Mouse (Mus musculus): ENCODE measurements around the gene Fgfr2. TPM values are rescaled to one million over a fixed set of nuclear protein-coding genes. Genes with fewer than 3 reads are reported as not detected.

Gene Fgfr2
- polyA plus RNA-seq, 1 experiment: 0.17 TPM

GRCm38 (mm10) chr7:130219844-130220243 is 2903.3 kb downstream of the Fgfr2 start:
- no peak overlapping the region for H3K4me3 ChIP-seq
- H3K36me3 ChIP-seq (ENCODE audit: control insufficient read depth, insufficient read depth): no peaks in the 10 kb centered on the region
- no peak overlapping the region for H3K4me2 ChIP-seq (ENCODE audit: low read depth)
- H3K27me3 ChIP-seq (ENCODE audit: control insufficient read depth, insufficient read depth, insufficient read length): no peaks in the 10 kb centered on the region
- no peak for TF ChIP-seq MYOG (IDR thresholded peaks at IDR 0.05; ENCODE audit: control insufficient read depth in 1 of 3, insufficient read depth in 1 of 3, insufficient read length in 2 of 3, low read depth in 2 of 3)
- TF ChIP-seq MAX (IDR thresholded peaks at IDR 0.05; ENCODE audit: low read depth): no peak
- no peak for TF ChIP-seq REST (IDR thresholded peaks at IDR 0.05; ENCODE audit: insufficient read depth, insufficient read length)
- no peak for TF ChIP-seq E2F4 (IDR thresholded peaks at IDR 0.05; ENCODE audit: insufficient read depth)
- no peak for TF ChIP-seq POLR2A (IDR thresholded peaks at IDR 0.05; ENCODE audit: insufficient read length, low read depth)
- no peak for TF ChIP-seq TCF12 (IDR thresholded peaks at IDR 0.05; ENCODE audit: insufficient read depth, poor library complexity, severe bottlenecking)
- TF ChIP-seq TCF3 (IDR thresholded peaks at IDR 0.05; ENCODE audit: insufficient read length, low read depth): no peak
- TF ChIP-seq POLR2AphosphoS2 (IDR thresholded peaks at IDR 0.05; ENCODE audit: insufficient read length, low read depth): no peak
- H3ac ChIP-seq (ENCODE audit: control insufficient read depth, insufficient read length): no peak overlapping the region
- no peaks in the 10 kb centered on the region for H3K79me2 ChIP-seq (ENCODE audit: control insufficient read depth, insufficient read depth)

- Histone ChIP-seq H3K4me3 (no peak overlapping the region), H3ac (ENCODE audit: control insufficient read depth, insufficient read length) (no peak overlapping the region), H3K4me2 (ENCODE audit: low read depth) (no peak overlapping the region), H3K36me3 (ENCODE audit: control insufficient read depth, insufficient read depth) (no peaks in the 10 kb centered on the region), H3K27me3 (ENCODE audit: control insufficient read depth, insufficient read depth, insufficient read length) (no peaks in the 10 kb centered on the region), H3K79me2 (ENCODE audit: control insufficient read depth, insufficient read depth) (no peaks in the 10 kb centered on the region)
- TF ChIP-seq TCF12 (IDR thresholded peaks at IDR 0.05; ENCODE audit: insufficient read depth, poor library complexity, severe bottlenecking) (no peak), POLR2AphosphoS2 (IDR thresholded peaks at IDR 0.05; ENCODE audit: insufficient read length, low read depth) (no peak), CEBPB (IDR thresholded peaks at IDR 0.05; ENCODE audit: insufficient read depth, poor library complexity, severe bottlenecking) (no peak), REST (IDR thresholded peaks at IDR 0.05; ENCODE audit: insufficient read depth, insufficient read length) (no peak), POLR2A (IDR thresholded peaks at IDR 0.05; ENCODE audit: insufficient read length, low read depth) (no peak), SRF (IDR thresholded peaks at IDR 0.05; ENCODE audit: control insufficient read depth, insufficient read length, low read depth) (no peak), TCF3 (IDR thresholded peaks at IDR 0.05; ENCODE audit: insufficient read length, low read depth) (no peak), MYOG (IDR thresholded peaks at IDR 0.05; ENCODE audit: control insufficient read depth in 1 of 3, insufficient read depth in 1 of 3, insufficient read length in 2 of 3, low read depth in 2 of 3) (no peak), E2F4 (IDR thresholded peaks at IDR 0.05; ENCODE audit: insufficient read depth) (no peak), MAX (IDR thresholded peaks at IDR 0.05; ENCODE audit: low read depth) (no peak), MYOD1 (IDR thresholded peaks at IDR 0.05; ENCODE audit: control insufficient read depth in 1 of 3, insufficient read length in 2 of 3, low read depth in 2 of 3) (no peak), USF1 (IDR thresholded peaks at IDR 0.05; ENCODE audit: low read depth) (no peak)
Observed at GRCm38 (mm10) chr7:130216272-130216671, 2906.9 kb downstream of the Fgfr2 start.

GRCm38 (mm10) chr7:130215348-130216252 is 2907.6 kb downstream of the Fgfr2 start:
- Histone ChIP-seq H3K4me3 (no peak overlapping the region), H3K27me3 (ENCODE audit: control insufficient read depth, insufficient read depth, insufficient read length) (no peaks in the 10 kb centered on the region), H3K36me3 (ENCODE audit: control insufficient read depth, insufficient read depth) (no peaks in the 10 kb centered on the region), H3K79me2 (ENCODE audit: control insufficient read depth, insufficient read depth) (no peaks in the 10 kb centered on the region), H3ac (ENCODE audit: control insufficient read depth, insufficient read length) (no peak overlapping the region), H3K4me2 (ENCODE audit: low read depth) (no peak overlapping the region)
- TF ChIP-seq POLR2A (IDR thresholded peaks at IDR 0.05; ENCODE audit: insufficient read length, low read depth) (no peak), USF1 (IDR thresholded peaks at IDR 0.05; ENCODE audit: low read depth) (no peak), E2F4 (IDR thresholded peaks at IDR 0.05; ENCODE audit: insufficient read depth) (no peak), CEBPB (IDR thresholded peaks at IDR 0.05; ENCODE audit: insufficient read depth, poor library complexity, severe bottlenecking) (no peak), MAX (IDR thresholded peaks at IDR 0.05; ENCODE audit: low read depth) (no peak), MYOG (IDR thresholded peaks at IDR 0.05; ENCODE audit: control insufficient read depth in 1 of 3, insufficient read depth in 1 of 3, insufficient read length in 2 of 3, low read depth in 2 of 3) (no peak), TCF3 (IDR thresholded peaks at IDR 0.05; ENCODE audit: insufficient read length, low read depth) (no peak), TCF12 (IDR thresholded peaks at IDR 0.05; ENCODE audit: insufficient read depth, poor library complexity, severe bottlenecking) (no peak), REST (IDR thresholded peaks at IDR 0.05; ENCODE audit: insufficient read depth, insufficient read length) (no peak)

GRCm38 (mm10) chr7:130213156-130213555 is 2910.0 kb downstream of the Fgfr2 start:
- H3K27me3 ChIP-seq (ENCODE audit: control insufficient read depth, insufficient read depth, insufficient read length): no peaks in the 10 kb centered on the region
- H3ac ChIP-seq (ENCODE audit: control insufficient read depth, insufficient read length): no peak overlapping the region
- no peak overlapping the region for H3K4me3 ChIP-seq
- no peak overlapping the region for H3K4me2 ChIP-seq (ENCODE audit: low read depth)
- no peaks in the 10 kb centered on the region for H3K36me3 ChIP-seq (ENCODE audit: control insufficient read depth, insufficient read depth)
- TF ChIP-seq CEBPB (IDR thresholded peaks at IDR 0.05; ENCODE audit: insufficient read depth, poor library complexity, severe bottlenecking): no peak
- no peak for TF ChIP-seq SRF (IDR thresholded peaks at IDR 0.05; ENCODE audit: control insufficient read depth, insufficient read length, low read depth)
- TF ChIP-seq USF1 (IDR thresholded peaks at IDR 0.05; ENCODE audit: low read depth): no peak
- no peak for TF ChIP-seq REST (IDR thresholded peaks at IDR 0.05; ENCODE audit: insufficient read depth, insufficient read length)
- no peak for TF ChIP-seq TCF3 (IDR thresholded peaks at IDR 0.05; ENCODE audit: insufficient read length, low read depth)
- no peak for TF ChIP-seq E2F4 (IDR thresholded peaks at IDR 0.05; ENCODE audit: insufficient read depth)
- TF ChIP-seq MAX (IDR thresholded peaks at IDR 0.05; ENCODE audit: low read depth): no peak
- TF ChIP-seq TCF12 (IDR thresholded peaks at IDR 0.05; ENCODE audit: insufficient read depth, poor library complexity, severe bottlenecking): no peak
- no peak for TF ChIP-seq MYOD1 (IDR thresholded peaks at IDR 0.05; ENCODE audit: control insufficient read depth in 1 of 3, insufficient read length in 2 of 3, low read depth in 2 of 3)
- no peak for TF ChIP-seq POLR2A (IDR thresholded peaks at IDR 0.05; ENCODE audit: insufficient read length, low read depth)
- no peak for TF ChIP-seq MYOG (IDR thresholded peaks at IDR 0.05; ENCODE audit: control insufficient read depth in 1 of 3, insufficient read depth in 1 of 3, insufficient read length in 2 of 3, low read depth in 2 of 3)
- no peak for TF ChIP-seq POLR2AphosphoS2 (IDR thresholded peaks at IDR 0.05; ENCODE audit: insufficient read length, low read depth)
- H3K79me2 ChIP-seq (ENCODE audit: control insufficient read depth, insufficient read depth): no peaks in the 10 kb centered on the region
